Mouse (Mus musculus) G1E (cell line): ENCODE data around the gene Ddi2.

Source experiments
- CTCF ChIP-seq: IDR thresholded peaks from 2 replicates; pipeline ENCODE4 v1.5.1; 2012; ENCODE audit warnings: low read depth, low read length, inconsistent platforms, mixed read lengths
- GATA1 ChIP-seq: IDR thresholded peaks from 2 replicates; pipeline ENCODE4 v1.6.1; 2012; ENCODE audit warnings: borderline replicate concordance, low read length, inconsistent platforms, mixed read lengths

DNA sequence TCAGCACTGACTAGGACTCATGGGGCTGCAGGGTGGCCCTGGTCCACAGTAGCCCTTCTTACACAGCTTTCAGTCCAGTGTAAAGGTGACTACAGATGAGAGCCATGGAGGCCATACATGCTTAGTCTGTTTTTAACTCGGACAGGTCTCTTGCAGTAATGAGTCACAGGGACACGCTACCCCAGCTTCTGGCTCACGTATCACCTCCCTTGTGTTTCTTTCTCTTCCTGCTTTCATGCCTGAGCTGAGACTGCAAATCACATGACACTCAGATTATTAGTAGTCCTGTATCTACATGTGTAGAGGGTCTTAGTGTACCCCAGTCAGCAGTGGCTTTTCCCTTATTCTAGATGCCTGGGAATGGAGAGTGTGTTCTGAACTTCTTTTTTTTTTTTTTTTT, 41.8 kb upstream of the Ddi2 start:
- TF ChIP-seq GATA1: no peak
- no peak for TF ChIP-seq CTCF
